Mouse (Mus musculus): ENCODE data around the gene Thada.

GRCm38 (mm10) chr17:84372411-84373045 lies 93.5 kb downstream of the Thada start:
- no peak for TF ChIP-seq ZNF384 (IDR thresholded peaks at IDR 0.05; ENCODE audit: low read depth, low read length)
- TF ChIP-seq CTCF (conservative IDR thresholded peaks at IDR 0.05 in 1 of 2, IDR thresholded peaks at IDR 0.05 in 1 of 2; ENCODE audit: low read depth in 2 of 2, low read length in 2 of 2): no peak
- TF ChIP-seq POLR2A (IDR thresholded peaks at IDR 0.05; ENCODE audit: low read depth, low read length): no peak
- no peak for TF ChIP-seq RCOR1 (conservative IDR thresholded peaks at IDR 0.05; ENCODE audit: low read depth, low read length)
- TF ChIP-seq GABPA (IDR thresholded peaks at IDR 0.05; ENCODE audit: insufficient replicate concordance, low read depth, low read length): no peak
- TF ChIP-seq POLR2AphosphoS2 (IDR thresholded peaks at IDR 0.05; ENCODE audit: low read depth, low read length): no peak
- no peak for TF ChIP-seq MEF2A (IDR thresholded peaks at IDR 0.05; ENCODE audit: borderline replicate concordance, low read depth, low read length)
- TF ChIP-seq SIN3A (IDR thresholded peaks at IDR 0.05; ENCODE audit: low read length): no peak
- no peak for TF ChIP-seq UBTF (IDR thresholded peaks at IDR 0.05; ENCODE audit: low read depth, low read length)

Measured in CH12.LX (cell line).